Mouse (Mus musculus): Measurements from ENCODE around the gene Hdac7. TPM values are rescaled to one million over a fixed set of nuclear protein-coding genes. Genes with fewer than 3 reads are reported as not detected.

Gene Hdac7
- total and polyA plus RNA-seq, 2 experiments from 2014 or later: 23.7 to 28.6 TPM

- Histone ChIP-seq H3K4me1 (ENCODE audit: insufficient read depth, low read length) (0 out of 2 replicates have a peak, but pooled peaks cover 8% of the 10 kb centered on the region), H3K36me3 (ENCODE audit: insufficient read depth, low read length) (no peaks in the 10 kb centered on the region), H3K9me3 (ENCODE audit: low read length) (no peaks in the 10 kb centered on the region), H3K9ac (replicated peaks; ENCODE audit: low read length) (no peak overlapping the region), H3K27me3 (ENCODE audit: insufficient read depth, low read length) (no peaks in the 10 kb centered on the region), H3K27ac (peak overlapping the region; percentile 11; the same call in 1 of the 2 replicates), H3K4me2 (ENCODE audit: low read depth, low read length) (no peak overlapping the region), H3K4me3 (ENCODE audit: low read length) (no peak overlapping the region)
- WGBS: 53% methylated on average over 4 of the region's 4 CpGs
- ATAC-seq: no peak
- DNase-seq (ENCODE audit: low spot score): no peak
- no peak for TF ChIP-seq CTCF (IDR thresholded peaks at IDR 0.05; ENCODE audit: low read depth)
Measured at GRCm38 (mm10) chr15:97839473-97839872, 4.8 kb downstream of the Hdac7 start.

- Histone ChIP-seq H3K9ac (replicated peaks; ENCODE audit: low read length) (no peak overlapping the region), H3K36me3 (ENCODE audit: insufficient read depth, low read length) (no peaks in the 10 kb centered on the region), H3K4me1 (ENCODE audit: insufficient read depth, low read length) (0 out of 2 replicates have a peak, but pooled peaks cover 8% of the 10 kb centered on the region), H3K4me2 (ENCODE audit: low read depth, low read length) (no peak overlapping the region), H3K4me3 (ENCODE audit: low read length) (no peak overlapping the region), H3K9me3 (ENCODE audit: low read length) (no peaks in the 10 kb centered on the region), H3K27ac (peak overlapping the region; percentile 32; the same call in 1 of the 2 replicates), H3K27me3 (ENCODE audit: insufficient read depth, low read length) (no peaks in the 10 kb centered on the region)
- TF ChIP-seq CTCF (IDR thresholded peaks at IDR 0.05; ENCODE audit: low read depth): no peak
- WGBS: 94% methylated on average over 2 of the region's 2 CpGs
- ATAC-seq: no peak
- no peak for DNase-seq (ENCODE audit: low spot score)
Measured at GRCm38 (mm10) chr15:97839012-97839411, 5.3 kb downstream of the Hdac7 start.

GRCm38 (mm10) chr15:97838395-97838794 is 5.9 kb downstream of the Hdac7 start:
- TF ChIP-seq CTCF (IDR thresholded peaks at IDR 0.05; ENCODE audit: low read depth): no peak

GRCm38 (mm10) chr15:97837491-97838061 is 6.7 kb downstream of the Hdac7 start:
- Histone ChIP-seq H3K9ac (replicated peaks; ENCODE audit: low read length) (no peak overlapping the region), H3K4me2 (ENCODE audit: low read depth, low read length) (no peak overlapping the region), H3K36me3 (ENCODE audit: insufficient read depth, low read length) (no peaks in the 10 kb centered on the region), H3K4me1 (ENCODE audit: insufficient read depth, low read length) (0 out of 2 replicates have a peak, but pooled peaks cover 8% of the 10 kb centered on the region), H3K4me3 (ENCODE audit: low read length) (no peak overlapping the region), H3K9me3 (ENCODE audit: low read length) (no peaks in the 10 kb centered on the region), H3K27ac (peak overlapping the region; percentile 62; the same call in 1 of the 2 replicates), H3K27me3 (ENCODE audit: insufficient read depth, low read length) (no peaks in the 10 kb centered on the region)
- ATAC-seq: peak; percentile 30; the same call in 1 of the 2 replicates
- peak; percentile 61 for DNase-seq (ENCODE audit: low spot score)
- TF ChIP-seq CTCF (IDR thresholded peaks at IDR 0.05; ENCODE audit: low read depth): no peak
- WGBS: 22% methylated on average over 8 of the region's 8 CpGs

More at GRCm38 (mm10) chr15:97838395-97838794, 5.9 kb downstream of the Hdac7 start:
- 0 out of 2 replicates have a peak, but pooled peaks cover 8% of the 10 kb centered on the region for H3K4me1 ChIP-seq (ENCODE audit: insufficient read depth, low read length)
- DNase-seq (ENCODE audit: low spot score): peak; percentile 54
- ATAC-seq: peak; percentile 55
- no peak overlapping the region for H3K9ac ChIP-seq (replicated peaks; ENCODE audit: low read length)
- WGBS: 55% methylated on average over 4 of the region's 4 CpGs
- H3K27me3 ChIP-seq (ENCODE audit: insufficient read depth, low read length): no peaks in the 10 kb centered on the region
- H3K27ac ChIP-seq: 0 out of 2 replicates have a peak overlapping the region, but pooled peaks have one; percentile 62
- no peak overlapping the region for H3K4me2 ChIP-seq (ENCODE audit: low read depth, low read length)
- no peaks in the 10 kb centered on the region for H3K36me3 ChIP-seq (ENCODE audit: insufficient read depth, low read length)
- H3K9me3 ChIP-seq (ENCODE audit: low read length): no peaks in the 10 kb centered on the region
- H3K4me3 ChIP-seq (ENCODE audit: low read length): no peak overlapping the region

- ATAC-seq (no peak), DNase-seq (ENCODE audit: low spot score) (no peak)
- Histone ChIP-seq H3K4me3 (ENCODE audit: low read length) (no peak overlapping the region), H3K4me1 (ENCODE audit: insufficient read depth, low read length) (peaks cover 14% of the 10 kb centered on the region; the same call in 1 of the 2 replicates), H3K4me2 (ENCODE audit: low read depth, low read length) (no peak overlapping the region), H3K9ac (replicated peaks; ENCODE audit: low read length) (no peak overlapping the region), H3K27ac (0 out of 2 replicates have a peak overlapping the region, but pooled peaks have one; percentile 62), H3K27me3 (ENCODE audit: insufficient read depth, low read length) (no peaks in the 10 kb centered on the region), H3K36me3 (ENCODE audit: insufficient read depth, low read length) (no peaks in the 10 kb centered on the region), H3K9me3 (ENCODE audit: low read length) (no peaks in the 10 kb centered on the region)
- 56% methylated on average over 8 of the region's 8 CpGs for WGBS
- no peak for TF ChIP-seq CTCF (IDR thresholded peaks at IDR 0.05; ENCODE audit: low read depth)
Measured at GRCm38 (mm10) chr15:97836894-97837247, 7.4 kb downstream of the Hdac7 start.

- no peaks in the 10 kb centered on the region for H3K27me3 ChIP-seq (ENCODE audit: insufficient read depth, low read length)
- DNase-seq (ENCODE audit: low spot score): no peak
- no peaks in the 10 kb centered on the region for H3K36me3 ChIP-seq (ENCODE audit: insufficient read depth, low read length)
- H3K9ac ChIP-seq (replicated peaks; ENCODE audit: low read length): no peak overlapping the region
- TF ChIP-seq CTCF (IDR thresholded peaks at IDR 0.05; ENCODE audit: low read depth): no peak
- no peaks in the 10 kb centered on the region for H3K9me3 ChIP-seq (ENCODE audit: low read length)
- no peak overlapping the region for H3K4me2 ChIP-seq (ENCODE audit: low read depth, low read length)
- no peak overlapping the region for H3K4me3 ChIP-seq (ENCODE audit: low read length)
- peaks cover 15% of the 10 kb centered on the region; the same call in 1 of the 2 replicates for H3K4me1 ChIP-seq (ENCODE audit: insufficient read depth, low read length)
- no peak for ATAC-seq
- 51% methylated on average over 17 of the region's 17 CpGs for WGBS
- H3K27ac ChIP-seq: no peak overlapping the region
Measured at GRCm38 (mm10) chr15:97836153-97836893, 8.0 kb downstream of the Hdac7 start.

Data from hindbrain, postnatal 0 days (tissue).